Mouse (Mus musculus): ENCODE measurements around the gene Polg2.
"Not testable (repeated sequence)": the region's sequence is repeated elsewhere in the genome, so short reads cannot be mapped to it uniquely, and the experiment has no call there.

Gene Polg2

DNA sequence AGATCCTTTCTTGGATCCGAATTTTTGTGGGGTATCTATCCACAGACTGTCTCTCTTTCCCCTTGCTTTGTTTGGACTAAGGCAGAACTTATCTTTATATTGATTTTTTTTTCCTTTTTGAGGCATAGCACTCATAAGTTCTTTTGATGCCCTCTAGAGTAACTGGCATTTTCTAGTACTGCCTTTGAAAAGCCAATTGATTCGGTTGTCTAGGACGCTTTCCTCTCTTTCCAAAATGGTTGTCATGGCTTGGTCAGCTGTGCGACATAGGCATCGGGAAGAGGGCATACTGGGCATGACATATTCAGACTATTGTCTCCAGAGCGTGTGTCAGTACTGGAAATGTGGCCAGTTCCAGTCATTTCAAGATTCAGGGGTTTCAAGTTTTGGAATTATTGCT, 10.3 kb upstream of the Polg2 start:
- no peak for DNase-seq (ENCODE audit: low read depth, low spot score)

DNA sequence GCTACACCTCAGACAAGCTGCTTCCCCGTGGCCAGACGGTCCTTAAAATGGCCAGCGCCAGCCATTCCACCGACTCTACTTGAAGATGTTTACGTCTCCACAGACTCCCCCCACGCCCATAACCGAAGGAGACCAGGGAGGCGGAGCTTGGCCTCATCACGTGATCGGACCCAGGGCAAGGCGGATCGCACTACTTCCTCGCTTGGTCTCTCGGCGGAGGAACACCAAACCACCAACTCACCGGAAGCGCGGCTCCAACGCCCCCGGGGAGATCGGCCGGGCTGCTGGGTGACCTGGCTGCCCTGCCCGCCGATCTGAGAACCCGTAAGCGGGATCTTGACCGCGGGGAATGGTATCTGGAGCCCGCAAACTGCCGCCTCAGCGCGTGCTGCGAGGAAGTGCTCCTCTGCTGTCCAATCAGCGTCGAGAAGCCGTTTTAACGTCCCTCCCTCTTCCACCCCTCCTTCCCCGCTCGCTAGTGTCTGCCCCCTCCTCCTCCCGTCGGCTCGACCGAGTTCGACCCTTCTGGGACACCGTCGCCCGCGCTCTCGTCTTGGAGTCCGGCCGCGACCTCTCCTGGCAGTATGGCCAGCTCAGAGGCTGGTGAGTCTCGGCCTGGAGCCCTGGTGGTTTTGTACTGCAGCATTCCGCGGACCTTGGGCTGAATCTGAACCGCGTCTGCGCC, 9.6 kb upstream of the Polg2 start, which contains the start of the genes Ddx5 and Cep95:
Gene Ddx5, minus strand, starts transcription at position 411 of the 685 bp plus-strand sequence.
Gene Cep95, plus strand, starts transcription at position 478 of the 685 bp plus-strand sequence.
- peak; percentile 99 for DNase-seq (ENCODE audit: low read depth, low spot score)

DNA sequence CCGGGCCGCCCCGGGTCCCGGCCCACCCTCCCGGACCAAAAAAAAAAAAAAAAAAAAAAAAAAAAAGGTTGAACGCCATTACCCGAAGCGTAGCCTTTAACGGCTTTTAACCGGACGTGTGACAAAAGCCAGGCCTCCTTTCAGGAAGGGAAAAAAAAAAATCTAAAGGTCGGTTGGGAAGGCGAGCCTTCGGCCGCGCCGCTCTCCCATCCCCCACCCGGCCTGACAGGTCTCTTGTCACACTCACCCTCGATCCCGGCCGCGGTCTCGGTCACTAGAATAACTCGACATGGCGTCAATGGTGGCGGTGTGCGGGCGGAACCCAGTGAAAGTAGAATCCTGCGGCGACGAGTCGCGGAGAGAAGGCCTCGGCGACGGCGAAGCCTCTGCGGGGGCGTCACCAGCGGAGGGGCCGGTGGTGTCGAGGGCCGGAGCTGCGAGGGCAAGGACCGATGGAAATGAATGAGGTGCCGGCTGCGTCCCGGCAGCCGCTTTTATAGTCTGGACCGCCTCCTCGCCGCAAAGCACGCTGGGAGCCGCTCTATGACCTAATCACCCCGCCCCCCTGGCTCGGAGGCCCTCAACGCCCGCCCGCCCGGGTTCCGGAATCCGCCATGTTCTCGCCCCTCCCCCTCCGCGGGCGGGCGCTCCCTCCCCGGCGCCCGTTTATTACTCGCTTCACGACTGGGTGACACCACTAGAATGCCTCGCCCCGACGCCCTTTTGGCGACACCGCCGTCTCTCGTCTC, 8.9 kb upstream of the Polg2 start:
- peak; percentile 95 for DNase-seq (ENCODE audit: low read depth, low spot score)

DNA sequence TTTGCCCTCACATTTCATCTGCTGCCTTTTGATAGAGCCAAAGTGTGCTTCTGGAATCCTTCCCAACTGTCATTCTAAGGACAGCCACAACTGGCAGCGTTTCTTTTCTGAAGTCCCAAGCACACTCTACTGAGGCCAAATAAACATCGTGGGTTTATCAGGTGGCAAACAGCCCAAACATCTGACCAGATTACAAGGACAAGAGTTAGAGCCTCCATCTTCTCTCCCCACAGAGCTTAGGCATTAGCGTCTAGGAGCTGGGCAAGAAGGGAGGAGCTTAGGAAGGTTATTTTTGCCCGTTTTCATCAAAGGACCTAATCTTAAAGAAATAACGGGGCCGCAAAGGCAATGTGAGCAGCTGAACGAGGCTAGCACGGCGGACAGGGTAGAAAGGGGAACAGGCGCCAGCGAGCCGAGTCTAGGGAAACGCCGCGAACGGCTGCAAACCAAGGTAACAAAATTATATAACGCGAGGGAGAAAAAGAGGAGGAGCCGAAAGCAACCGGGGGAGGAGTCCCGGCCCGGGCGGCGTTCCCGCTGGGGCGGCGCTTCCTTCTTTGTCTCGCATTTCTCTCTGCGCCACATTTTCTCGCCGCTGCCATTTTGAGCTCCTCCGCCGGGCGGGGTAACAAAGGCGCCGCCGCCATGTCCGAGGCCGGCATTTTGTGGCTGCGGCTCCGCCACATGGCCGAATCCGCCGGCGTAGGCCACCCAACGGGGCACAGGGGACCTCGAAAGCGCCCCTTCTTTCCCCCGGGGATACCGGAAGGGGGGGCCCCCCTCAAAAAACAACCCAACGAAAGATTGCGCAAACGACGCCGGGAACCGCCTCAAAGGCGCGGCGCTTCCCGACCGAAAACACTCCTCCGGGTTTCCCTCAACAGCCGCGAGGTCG, 8.0 kb upstream of the Polg2 start:
- DNase-seq (ENCODE audit: low read depth, low spot score): peak; percentile 86

DNA sequence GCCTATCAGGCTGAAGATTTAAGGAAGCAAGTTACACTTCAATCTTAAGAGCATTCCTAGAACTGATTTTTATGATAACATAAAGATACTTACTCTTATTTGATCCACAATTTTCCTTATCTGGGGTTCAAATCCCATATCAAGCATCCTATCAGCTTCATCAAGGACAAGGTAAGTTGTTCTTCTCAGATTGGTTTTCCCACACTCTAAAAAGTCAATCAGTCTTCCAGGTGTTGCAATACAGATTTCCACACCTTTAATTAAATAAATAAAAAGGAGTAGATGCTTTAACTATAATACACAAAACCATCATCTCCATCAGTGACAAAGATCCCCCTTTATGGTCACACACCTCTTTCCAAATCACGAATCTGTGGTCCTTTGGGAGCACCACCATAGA, 5.7 kb upstream of the Polg2 start:
- DNase-seq (ENCODE audit: low read depth, low spot score): no peak

DNA sequence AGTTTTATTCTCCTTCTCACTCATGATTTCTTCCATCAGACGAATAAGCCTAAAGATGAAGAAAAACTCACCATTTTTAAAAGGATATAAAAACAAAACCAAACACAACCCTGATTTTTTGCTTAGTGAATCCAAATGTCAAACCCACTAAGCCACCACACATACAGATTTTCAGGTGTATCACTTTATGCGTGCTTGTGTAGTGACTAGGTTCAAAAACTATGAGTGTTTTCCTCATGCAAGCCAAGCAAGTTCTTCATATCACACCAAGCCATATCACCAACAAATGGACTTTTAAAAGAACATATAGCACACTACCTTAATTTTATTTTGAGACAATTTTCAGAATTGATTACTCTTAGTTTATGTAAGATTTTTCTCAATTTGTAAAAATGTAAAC, 5.1 kb upstream of the Polg2 start:
- no peak for DNase-seq (ENCODE audit: low read depth, low spot score)

DNA sequence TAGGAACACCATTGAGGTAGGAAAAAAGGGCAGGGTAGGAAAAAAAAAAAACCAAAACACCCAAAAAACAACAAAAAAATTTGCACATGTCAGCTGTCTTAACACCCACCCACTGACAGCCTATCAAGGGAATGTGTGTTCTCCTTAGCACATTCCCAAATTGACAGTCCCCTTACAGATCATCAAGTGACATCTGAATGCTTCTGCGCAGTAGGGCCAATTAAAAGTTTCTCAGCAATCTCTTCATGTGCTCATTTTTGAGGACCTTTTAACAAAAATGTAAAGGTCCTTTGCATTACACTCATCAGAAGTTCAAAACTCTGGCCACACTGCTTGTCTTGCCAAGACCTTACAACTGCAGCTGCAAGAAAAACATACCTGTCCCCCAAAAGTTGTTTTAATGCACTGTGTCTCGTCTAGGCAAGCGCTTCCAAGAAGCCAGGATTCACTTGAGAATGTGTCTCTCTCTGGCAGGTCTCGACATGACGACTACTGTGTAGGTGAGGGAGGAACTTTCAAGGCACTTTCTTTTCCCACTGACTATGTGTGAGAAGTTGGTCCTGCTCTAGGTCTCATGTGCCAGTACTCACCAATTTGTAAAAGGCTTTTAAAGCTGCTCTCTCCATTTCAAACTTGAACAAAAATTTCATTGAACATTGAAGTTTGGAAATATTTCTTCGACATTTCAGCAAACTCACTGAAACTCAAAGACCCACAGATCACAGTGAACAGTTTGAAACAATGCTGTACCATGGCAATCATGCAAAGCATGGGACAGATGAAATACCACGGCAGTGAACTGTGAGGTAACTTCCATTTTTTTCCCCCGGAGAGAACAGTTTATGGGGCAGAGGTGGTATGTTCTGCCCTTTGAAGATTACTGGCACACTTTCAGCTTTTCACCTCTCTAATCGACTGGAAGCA, 3.8 kb upstream of the Polg2 start:
- DNase-seq (ENCODE audit: low read depth, low spot score): no peak

DNA sequence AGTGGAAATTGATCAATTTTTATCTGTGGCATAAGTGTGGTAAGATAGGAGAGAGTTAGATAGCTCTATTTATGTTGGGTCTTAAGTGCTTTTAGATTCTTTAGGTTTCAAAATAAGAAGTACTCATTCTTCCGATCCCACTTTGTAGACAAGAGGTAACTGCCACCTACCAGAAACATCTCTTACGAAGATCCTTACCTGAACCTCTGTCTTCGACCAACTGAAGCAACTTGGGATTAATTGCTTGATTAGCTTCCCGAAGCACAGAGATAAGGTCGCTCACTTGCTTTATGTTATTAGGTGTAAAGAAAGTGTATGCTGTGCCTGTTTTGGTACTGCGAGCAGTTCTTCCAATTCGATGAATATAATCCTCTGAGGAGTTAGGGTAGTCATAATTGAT, 2.9 kb upstream of the Polg2 start:
- DNase-seq (ENCODE audit: low read depth, low spot score): not testable (repeated sequence)

DNA sequence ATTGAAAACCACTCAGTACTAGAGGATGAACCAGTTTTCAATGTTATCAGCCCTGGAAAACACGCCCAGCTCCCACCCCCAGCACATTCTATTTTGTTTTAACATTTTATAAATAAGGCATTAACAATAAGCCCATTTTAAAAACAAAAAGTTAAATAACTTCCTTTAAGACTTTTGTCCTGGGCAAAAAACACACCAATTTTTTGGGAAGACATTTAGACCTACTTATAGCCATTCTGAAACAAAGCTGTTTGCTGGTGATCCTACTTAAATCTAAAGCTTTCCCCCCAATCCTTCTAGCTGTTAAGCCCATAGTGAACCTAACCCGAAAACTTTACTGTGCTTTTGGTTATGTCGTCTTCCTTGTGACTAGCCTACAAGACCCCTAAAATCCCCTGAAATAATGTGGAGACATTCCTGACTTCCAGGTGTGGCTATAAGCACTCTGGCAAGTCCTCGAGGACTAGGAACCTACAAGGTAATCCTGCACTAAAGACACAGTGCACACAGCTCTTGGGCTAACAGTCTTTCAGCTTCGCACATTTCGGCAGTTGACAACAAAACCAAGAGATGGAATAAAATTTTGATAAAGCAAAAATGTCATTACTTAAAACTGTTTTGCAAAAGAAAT, 1.4 kb upstream of the Polg2 start:
- no peak for DNase-seq (ENCODE audit: low read depth, low spot score)

DNA sequence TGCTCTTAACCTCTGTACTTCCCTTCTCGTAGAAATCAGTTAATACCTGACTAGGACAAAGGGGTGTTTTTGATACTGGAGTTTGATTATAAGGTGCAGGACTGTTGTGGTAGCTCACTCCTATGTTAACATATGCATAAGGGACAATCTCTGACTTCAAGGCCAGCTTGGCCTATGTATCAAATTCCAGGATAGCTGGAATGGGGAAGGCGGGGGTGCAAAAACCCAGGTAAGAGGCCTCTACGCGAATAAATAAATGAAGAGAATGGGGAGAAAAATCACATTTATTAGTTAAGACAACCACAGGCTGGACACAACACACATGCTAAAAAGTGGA, 720 bp upstream of the Polg2 start:
- DNase-seq (ENCODE audit: low read depth, low spot score): no peak

DNA sequence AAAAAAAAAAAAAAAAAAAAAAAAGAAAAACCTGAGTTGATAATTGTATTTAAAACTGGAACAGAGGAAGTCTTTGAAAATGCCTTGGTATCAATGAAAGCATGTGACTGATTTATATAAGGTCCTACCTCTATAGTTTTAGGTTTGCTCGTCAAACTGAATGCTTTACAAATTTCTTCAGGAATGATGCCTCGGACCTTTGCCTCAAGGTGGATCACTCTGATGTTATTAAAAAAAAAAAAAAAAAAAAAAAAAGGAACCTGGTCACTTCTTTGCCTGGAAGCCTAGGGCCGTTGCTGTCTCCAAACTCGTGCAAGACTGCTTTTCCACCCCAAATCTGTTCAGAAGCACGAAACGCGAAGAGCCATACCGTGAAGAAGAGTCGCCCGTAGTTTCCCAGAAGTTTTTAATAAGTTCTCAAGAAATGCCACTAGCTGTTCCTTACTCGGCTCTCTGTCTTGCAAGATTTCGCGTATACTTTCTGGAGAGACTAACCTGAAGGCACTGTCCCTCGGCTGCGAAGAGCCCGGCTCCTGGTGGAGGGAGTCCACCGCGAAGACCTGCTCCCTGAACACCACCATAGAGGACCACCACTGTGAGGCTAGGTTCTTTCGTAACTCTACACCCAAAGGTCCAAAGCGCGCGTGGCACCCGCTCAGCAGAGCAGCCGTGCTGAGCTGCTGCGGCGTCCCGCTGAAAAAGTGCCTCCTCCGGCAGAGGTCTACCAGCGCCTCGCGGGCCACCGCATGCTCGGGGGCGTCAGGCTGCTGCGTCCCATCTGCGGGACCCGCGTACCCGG, 549 bp downstream of the Polg2 start:
- DNase-seq (ENCODE audit: low read depth, low spot score): no peak

DNA sequence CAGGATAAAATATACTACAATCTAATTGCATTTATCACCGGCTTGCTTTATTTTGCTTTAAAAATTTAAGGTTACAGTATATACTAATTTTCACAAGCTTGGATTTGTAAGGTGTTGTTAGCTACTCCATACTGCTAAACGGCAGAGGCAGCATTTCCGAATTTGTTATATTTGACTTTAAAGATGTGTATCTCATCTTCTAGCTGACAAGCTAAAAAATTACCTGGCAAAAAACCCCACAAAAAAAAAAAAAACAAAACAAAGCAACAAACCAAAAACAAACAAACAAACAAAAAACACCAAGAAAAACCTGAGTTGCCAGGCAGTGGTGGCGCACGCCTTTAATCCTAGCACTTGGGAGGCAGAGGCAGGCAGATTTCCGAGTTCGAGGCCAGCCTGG, 1.2 kb downstream of the Polg2 start:
- no peak for DNase-seq (ENCODE audit: low read depth, low spot score)

DNA sequence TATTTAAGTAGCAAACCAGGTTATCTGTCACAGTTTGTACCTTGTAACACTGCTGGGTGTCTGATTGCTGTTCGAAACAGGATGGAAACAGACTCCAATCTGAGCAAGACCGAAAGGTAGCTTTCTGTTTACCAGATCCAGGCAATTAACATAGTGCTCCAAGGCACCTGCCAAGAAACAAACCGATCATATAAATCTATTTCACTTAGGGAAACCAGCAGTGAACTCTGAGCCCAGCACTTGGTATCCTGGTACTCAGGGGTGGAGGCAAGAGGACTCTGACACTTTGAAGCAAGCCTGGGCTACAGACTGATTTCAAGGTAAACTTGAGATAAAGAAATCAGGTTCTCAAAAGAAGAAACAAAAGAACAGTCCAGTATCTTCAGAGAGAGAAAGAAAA, 1.9 kb downstream of the Polg2 start:
- DNase-seq (ENCODE audit: low read depth, low spot score): no peak

DNA sequence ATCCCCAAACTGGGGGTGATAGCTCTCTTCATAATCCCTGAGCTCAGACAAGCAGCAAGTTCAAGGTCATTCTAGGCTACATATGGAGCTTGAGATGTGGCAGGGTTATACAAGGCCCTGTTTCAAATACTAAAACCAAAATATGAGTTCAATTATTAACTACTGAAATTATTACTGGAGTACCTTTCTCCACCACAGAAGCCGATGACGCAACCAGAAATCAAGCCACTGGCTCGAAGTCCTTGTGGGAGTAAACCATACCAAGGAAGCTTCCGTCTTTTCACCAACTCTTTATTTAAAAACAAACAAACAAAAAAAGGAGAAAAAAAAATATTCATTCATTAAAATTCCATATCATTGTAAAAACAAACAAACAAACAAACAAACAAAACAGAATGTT, 2.4 kb downstream of the Polg2 start:
- DNase-seq (ENCODE audit: low read depth, low spot score): no peak

DNA sequence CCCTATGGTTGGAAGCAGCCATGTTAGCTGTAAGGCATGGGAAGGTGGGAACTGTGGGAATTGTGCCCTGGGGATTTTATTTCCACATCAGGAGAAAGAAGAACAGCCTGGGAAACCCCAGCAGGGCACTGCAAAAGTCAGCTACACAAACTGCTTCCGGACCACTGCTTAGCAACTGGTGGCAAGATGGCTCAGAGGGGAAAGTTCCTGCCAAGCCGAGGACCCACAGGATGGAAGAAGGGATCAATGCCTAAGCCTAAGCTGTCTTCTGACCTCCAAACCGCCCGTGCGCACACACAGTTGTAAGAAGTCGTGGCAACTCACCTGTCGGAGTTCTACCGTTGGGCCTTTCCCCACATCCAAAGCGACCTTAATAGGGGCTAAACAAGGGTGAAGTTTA, 6.3 kb downstream of the Polg2 start:
- no peak for DNase-seq (ENCODE audit: low read depth, low spot score)

DNA sequence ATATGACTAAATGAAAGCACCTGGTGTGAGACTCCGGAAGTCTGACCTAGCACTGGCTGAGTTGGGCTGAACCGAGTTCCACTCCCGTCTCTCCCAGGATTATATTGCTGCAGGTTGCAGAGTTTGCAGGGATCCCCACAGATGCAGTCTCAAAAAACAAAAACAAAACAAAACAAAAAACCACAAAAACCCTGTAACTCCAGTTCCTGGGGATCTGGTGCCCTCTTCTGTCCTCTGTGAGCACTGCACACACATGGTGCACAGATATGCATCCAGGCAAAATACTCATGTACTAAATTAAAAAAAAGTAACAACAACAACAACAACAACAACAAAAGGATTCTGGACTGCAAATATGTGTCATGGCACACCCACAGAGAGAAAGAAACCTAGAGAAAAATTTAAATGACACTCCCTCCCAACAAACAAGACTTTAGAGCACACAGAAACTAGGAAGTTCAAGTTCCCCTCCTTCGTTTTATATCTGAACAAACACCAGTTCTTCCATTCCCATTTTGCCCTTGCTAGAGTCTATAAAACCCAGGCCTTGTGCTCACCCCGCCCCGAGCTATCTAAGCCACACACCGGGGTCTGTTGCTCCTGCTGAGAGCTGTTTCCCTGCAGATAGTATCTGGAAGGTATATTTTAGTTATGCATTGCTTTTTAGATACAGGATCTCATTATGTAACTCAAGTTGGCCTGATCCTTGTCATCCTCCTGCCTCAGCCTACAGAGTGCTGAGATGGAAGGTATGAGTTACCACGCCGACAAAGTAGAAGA, 9.0 kb downstream of the Polg2 start:
- DNase-seq (ENCODE audit: low read depth, low spot score): peak; percentile 54

DNA sequence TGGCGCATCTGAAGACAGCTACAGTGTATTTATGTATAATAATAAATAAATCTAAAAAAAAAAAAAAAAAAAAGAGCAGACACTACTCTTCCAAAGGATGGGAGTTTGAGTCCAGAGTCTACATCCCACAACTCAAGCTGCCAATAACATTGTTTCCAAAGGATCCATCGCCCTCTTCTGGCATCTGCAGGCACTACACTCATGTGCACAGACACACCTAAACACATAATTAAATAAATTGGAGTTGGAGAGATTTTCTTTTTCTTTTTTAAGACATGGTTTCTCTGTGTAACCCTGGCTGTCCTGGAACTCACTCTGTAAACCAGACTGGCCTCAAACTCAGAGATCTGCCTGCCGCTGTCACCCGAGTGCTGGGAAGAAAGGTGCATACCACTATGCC, 11.8 kb downstream of the Polg2 start:
- DNase-seq (ENCODE audit: low read depth, low spot score): peak; percentile 67

DNA sequence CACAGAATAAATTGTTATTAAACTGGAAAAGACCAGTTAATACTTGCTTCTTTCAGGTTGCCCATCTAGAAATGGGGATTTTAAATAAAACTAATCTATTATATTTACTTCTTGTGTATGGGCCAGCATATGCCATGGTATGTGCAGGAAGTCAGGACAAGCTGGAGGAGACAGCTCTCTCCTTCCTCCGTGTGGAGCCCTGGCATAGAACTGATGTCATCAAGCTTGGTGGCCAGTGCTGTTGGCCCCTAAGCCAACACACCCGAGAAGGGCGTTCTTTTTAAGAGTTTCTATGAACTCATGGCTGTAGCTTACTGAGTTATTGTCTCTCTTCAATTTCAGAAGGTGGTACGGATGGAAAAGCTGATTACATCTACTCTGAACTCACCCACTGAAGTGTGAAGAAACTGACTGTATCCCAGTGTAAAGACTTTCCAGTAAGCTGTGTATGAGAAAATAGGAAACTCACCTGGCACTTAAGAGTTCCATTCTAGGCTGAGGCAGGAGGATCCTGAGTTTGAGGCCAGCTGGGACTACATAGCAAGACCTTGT, 12.7 kb downstream of the Polg2 start:
- no peak for DNase-seq (ENCODE audit: low read depth, low spot score)

DNA sequence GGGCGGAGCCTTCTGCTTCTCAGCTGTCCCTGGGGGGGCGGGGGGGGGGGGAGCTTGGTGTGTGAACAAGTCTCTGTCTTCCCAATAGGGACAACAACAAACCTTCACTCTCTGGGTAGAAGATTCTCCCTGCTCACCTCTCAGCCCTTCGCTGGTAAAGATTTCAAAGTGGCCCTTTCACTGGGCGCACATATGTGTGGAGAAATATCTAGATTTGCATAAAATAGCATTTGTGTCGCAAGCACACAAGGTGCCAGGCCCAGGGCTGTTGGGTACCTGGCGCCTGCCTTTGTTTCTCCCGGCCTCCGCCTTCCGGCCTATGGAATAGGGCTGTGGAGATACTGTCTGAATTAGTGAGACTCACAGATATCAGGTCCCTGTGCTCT, 16.5 kb downstream of the Polg2 start:
- DNase-seq (ENCODE audit: low read depth, low spot score): no peak

Measured in R1 (cell line).